Mouse (Mus musculus): ENCODE data around the gene Spsb4.

Gene Spsb4

GRCm38 (mm10) chr9:96904360-96905355 lies 114.0 kb downstream of the Spsb4 start:
- DNase-seq (ENCODE audit: low spot score in 2 of 2): no peak

GRCm38 (mm10) chr9:96899717-96900116 lies 118.9 kb downstream of the Spsb4 start:
- no peak for DNase-seq (ENCODE audit: low spot score in 2 of 2)

- no peak for DNase-seq (ENCODE audit: low spot score in 2 of 2)
Observed at GRCm38 (mm10) chr9:96899004-96899403, 119.6 kb downstream of the Spsb4 start.

- DNase-seq (ENCODE audit: low spot score in 2 of 2): peak in 1 of 2 experiments; percentile 31
Observed at GRCm38 (mm10) chr9:96896690-96897089, 122.0 kb downstream of the Spsb4 start.

GRCm38 (mm10) chr9:96893582-96893981 lies 125.1 kb downstream of the Spsb4 start:
- no peak for DNase-seq (ENCODE audit: low spot score in 2 of 2)
